Mouse (Mus musculus): ENCODE results near the gene Txnip. TPM values are rescaled to one million over a fixed set of nuclear protein-coding genes. Genes with fewer than 3 reads are reported as not detected.
A peak's percentile ranks its signal among the peaks of the same experiment; 100 is the strongest.

The Txnip gene
- total and polyA plus RNA-seq, 3 experiments: 276 to 515 (median 338) TPM

DNA sequence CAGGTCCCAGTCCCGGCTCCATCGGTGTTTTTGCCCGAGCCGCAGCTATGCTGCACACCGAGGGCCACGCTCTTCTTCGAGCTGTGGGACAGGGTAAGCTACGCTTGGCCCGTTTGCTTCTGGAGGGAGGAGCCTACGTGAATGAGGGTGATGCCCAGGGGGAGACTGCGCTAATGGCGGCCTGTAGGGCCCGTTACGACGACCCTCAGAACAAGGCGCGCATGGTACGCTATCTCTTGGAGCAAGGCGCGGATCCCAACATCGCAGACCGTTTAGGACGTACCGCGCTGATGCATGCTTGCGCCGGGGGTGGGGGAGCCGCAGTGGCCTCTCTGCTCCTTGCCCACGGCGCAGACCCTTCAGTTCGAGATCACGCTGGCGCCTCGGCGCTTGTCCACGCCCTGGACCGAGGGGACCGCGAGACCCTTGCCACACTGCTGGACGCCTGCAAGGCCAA is 39.7 kb downstream of the Txnip start:
- Histone ChIP-seq H3K4me1 (ENCODE audit: control insufficient read depth, insufficient read depth, low read length) (peaks cover 10% of the 10 kb centered on the region), H3K9ac (ENCODE audit: low read depth, low read length) (peak overlapping the region; percentile 61), H3K36me3 (ENCODE audit: control insufficient read depth, insufficient read depth, low read length) (peaks cover 2% of the 10 kb centered on the region; the same call in 1 of the 2 replicates), H3K79me2 (replicated peaks; ENCODE audit: control insufficient read depth, insufficient read depth, low read length) (no peaks in the 10 kb centered on the region), H3K4me3 (peak overlapping the region; percentile 67), H3K27me3 (ENCODE audit: control insufficient read depth, insufficient read depth, low read length) (no peaks in the 10 kb centered on the region), H3K27ac (peak overlapping the region; percentile 70)
- TF ChIP-seq POLR2A (IDR thresholded peaks at IDR 0.05; ENCODE audit: insufficient read depth, low read depth, low read length) (no peak), EP300 (IDR thresholded peaks at IDR 0.05; ENCODE audit: insufficient read depth, low read depth, low read length) (no peak), CTCF (IDR thresholded peaks at IDR 0.05) (no peak)
- intact Hi-C loops (cut with DNase I): no loop called here
- peak; percentile 44 to 65 for DNase-seq
- WGBS: 1% methylated on average over 40 of the region's 40 CpGs

DNA sequence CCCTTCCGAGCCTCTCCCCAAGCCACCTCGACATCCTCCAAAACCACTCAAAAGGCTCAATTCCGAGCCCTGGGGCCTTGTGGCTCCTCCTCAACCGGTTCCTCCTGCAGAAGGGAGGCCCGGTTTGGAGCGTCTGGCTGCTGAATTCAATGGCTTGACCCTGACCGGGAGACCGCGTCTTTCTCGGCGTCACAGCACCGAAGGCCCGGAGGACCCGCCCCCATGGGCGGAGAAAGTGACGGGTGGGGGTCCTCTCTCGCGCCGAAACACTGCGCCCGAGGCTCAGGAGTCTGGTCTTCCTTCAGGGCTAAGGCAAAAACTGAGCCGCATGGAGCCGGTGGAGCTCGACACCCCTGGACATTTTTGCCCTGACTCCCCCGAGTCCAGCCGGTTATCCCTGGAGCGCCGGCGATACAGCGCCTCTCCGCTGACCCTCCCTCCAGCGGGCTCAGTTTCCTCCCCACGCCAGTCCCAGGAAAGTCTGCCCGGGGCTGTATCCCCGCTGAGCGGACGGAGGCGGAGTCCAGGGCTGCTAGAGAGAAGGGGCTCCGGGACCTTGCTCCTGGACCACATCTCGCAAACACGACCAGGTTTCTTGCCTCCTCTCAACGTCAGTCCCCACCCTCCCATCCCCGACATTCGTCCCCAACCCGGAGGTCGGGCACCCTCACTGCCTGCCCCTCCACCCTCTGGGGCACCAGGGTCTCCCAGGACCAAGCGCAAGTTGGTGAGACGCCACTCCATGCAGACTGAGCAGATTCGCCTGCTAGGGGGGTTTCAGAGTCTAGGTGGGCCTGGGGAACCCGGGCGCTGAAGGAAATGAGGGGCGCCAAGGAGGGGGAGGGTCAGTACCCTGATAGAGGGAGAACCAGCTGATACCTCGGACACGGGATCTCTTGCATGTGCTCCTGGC is 40.7 kb downstream of the Txnip start:
- intact Hi-C loops (cut with DNase I): no loop called here
- DNase-seq: peak; percentile 87
- H3K4me3 ChIP-seq: peak overlapping the region; percentile 67
- H3K4me1 ChIP-seq (ENCODE audit: control insufficient read depth, insufficient read depth, low read length): peaks cover 10% of the 10 kb centered on the region
- no peaks in the 10 kb centered on the region for H3K27me3 ChIP-seq (ENCODE audit: control insufficient read depth, insufficient read depth, low read length)
- 11% methylated on average over 54 of the region's 54 CpGs for WGBS
- H3K27ac ChIP-seq: peak overlapping the region; percentile 70
- H3K9ac ChIP-seq (ENCODE audit: low read depth, low read length): peak overlapping the region; percentile 61
- TF ChIP-seq CTCF (IDR thresholded peaks at IDR 0.05): no peak
- peak; percentile 89 for TF ChIP-seq POLR2A (IDR thresholded peaks at IDR 0.05; ENCODE audit: insufficient read depth, low read depth, low read length)
- H3K36me3 ChIP-seq (ENCODE audit: control insufficient read depth, insufficient read depth, low read length): peaks cover 12% of the 10 kb centered on the region
- no peaks in the 10 kb centered on the region for H3K79me2 ChIP-seq (replicated peaks; ENCODE audit: control insufficient read depth, insufficient read depth, low read length)

DNA sequence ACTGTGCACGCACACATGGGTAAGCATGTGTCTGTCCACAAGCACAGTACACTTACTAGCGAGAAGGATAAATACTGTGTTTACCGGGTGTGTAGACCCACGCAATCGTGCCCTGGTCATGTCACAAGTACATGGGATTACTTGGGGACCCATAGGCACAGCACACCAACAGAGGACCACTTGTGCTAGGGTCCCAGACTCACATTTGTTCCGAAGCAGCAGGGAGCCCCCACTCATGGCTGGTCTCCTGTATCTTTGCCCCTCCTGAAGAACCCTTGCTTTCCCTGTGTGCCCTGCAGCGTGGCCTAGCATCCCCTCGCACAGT is 41.3 kb downstream of the Txnip start:
- peaks cover 12% of the 10 kb centered on the region for H3K4me1 ChIP-seq (ENCODE audit: control insufficient read depth, insufficient read depth, low read length)
- intact Hi-C loops (cut with DNase I): no loop called here

DNA sequence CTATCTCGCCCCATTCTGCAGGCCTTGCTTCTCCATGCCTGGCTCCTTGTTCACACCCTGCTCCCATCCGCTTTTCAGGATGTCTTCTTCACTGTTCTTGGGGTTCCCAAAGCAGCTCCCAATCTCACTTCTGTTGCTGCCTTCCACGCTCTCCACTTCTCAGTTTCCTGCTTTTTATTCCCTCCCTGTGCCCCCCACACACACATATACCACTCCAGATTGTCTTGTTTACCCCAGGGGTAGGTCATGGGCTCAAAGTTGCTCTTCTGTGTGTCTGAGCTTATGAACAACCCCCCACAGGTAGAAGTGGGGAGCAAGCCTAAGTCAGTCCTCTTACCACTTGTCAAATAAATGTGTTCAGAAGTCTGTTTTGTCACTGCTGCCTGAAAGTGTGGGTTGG is 41.7 kb downstream of the Txnip start:
- Histone ChIP-seq H3K79me2 (replicated peaks; ENCODE audit: control insufficient read depth, insufficient read depth, low read length) (peaks cover 2% of the 10 kb centered on the region), H3K4me3 (no peak overlapping the region), H3K36me3 (ENCODE audit: control insufficient read depth, insufficient read depth, low read length) (peaks cover 16% of the 10 kb centered on the region), H3K27ac (no peak overlapping the region), H3K27me3 (ENCODE audit: control insufficient read depth, insufficient read depth, low read length) (no peaks in the 10 kb centered on the region), H3K9ac (ENCODE audit: low read depth, low read length) (no peak overlapping the region), H3K4me1 (ENCODE audit: control insufficient read depth, insufficient read depth, low read length) (peaks cover 13% of the 10 kb centered on the region)
- no peak for DNase-seq
- TF ChIP-seq POLR2A (IDR thresholded peaks at IDR 0.05; ENCODE audit: insufficient read depth, low read depth, low read length) (no peak), CTCF (IDR thresholded peaks at IDR 0.05) (no peak), EP300 (IDR thresholded peaks at IDR 0.05; ENCODE audit: insufficient read depth, low read depth, low read length) (no peak)
- intact Hi-C loops (cut with DNase I): no loop called here
- WGBS: 97% methylated on average over 3 of the region's 3 CpGs

More for the DNA sequence above, 41.3 kb downstream of the Txnip start:
- Histone ChIP-seq H3K9ac (ENCODE audit: low read depth, low read length) (no peak overlapping the region), H3K27ac (no peak overlapping the region; the same call in 1 of the 2 replicates), H3K79me2 (replicated peaks; ENCODE audit: control insufficient read depth, insufficient read depth, low read length) (peaks cover 2% of the 10 kb centered on the region), H3K4me3 (no peak overlapping the region), H3K36me3 (ENCODE audit: control insufficient read depth, insufficient read depth, low read length) (peaks cover 15% of the 10 kb centered on the region), H3K27me3 (ENCODE audit: control insufficient read depth, insufficient read depth, low read length) (no peaks in the 10 kb centered on the region)
- no peak for DNase-seq
- 84% methylated on average over 8 of the region's 8 CpGs for WGBS
- no peak for TF ChIP-seq EP300 (IDR thresholded peaks at IDR 0.05; ENCODE audit: insufficient read depth, low read depth, low read length)
- no peak for TF ChIP-seq POLR2A (IDR thresholded peaks at IDR 0.05; ENCODE audit: insufficient read depth, low read depth, low read length)
- TF ChIP-seq CTCF (IDR thresholded peaks at IDR 0.05): no peak

DNA sequence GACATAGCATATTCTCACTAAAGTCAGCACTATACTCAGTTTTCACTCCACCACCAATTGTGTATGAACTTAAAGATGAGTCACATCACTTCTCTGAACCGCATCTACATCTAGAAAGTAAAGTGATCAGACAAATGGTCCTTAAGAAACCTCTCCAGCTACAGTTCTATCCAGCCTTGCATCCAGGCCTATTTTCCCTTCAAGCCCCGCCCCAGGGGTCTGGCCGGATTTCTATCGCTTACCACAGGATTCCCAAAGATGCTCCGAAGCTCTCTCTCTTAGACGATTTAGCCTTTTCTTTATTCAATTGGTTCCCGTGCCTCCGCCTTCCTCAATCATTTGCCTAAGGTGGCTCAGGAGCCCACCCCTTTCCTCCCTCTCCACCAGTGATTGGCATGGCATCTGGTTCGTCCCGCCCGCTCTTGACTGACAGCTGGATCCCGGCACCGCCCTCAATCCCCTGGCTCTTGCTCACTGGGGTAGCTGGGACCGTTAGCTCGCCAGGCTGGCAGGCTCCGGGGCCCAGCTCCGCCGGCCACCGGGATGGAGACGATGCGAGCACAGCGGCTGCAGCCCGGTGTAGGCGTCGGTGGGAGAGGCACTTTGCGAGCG is 43.0 kb downstream of the Txnip start, which contains the start of gene Lix1l:
TSS of gene Lix1l (plus strand) at position 511 of the 612 bp plus-strand sequence.
- DNase-seq: peak; percentile 94 to 96
- Histone ChIP-seq H3K27me3 (ENCODE audit: control insufficient read depth, insufficient read depth, low read length) (no peaks in the 10 kb centered on the region), H3K4me3 (peak within 1 kb of the TSS; percentile 91), H3K9ac (ENCODE audit: low read depth, low read length) (peak within 1 kb of the TSS; percentile 87), H3K36me3 (ENCODE audit: control insufficient read depth, insufficient read depth, low read length) (peaks cover 19% of the 10 kb centered on the region), H3K4me1 (ENCODE audit: control insufficient read depth, insufficient read depth, low read length) (peaks cover 16% of the 10 kb centered on the region), H3K79me2 (replicated peaks; ENCODE audit: control insufficient read depth, insufficient read depth, low read length) (peaks cover 4% of the 10 kb centered on the region), H3K27ac (peak within 1 kb of the TSS; percentile 94)
- intact Hi-C loops (cut with DNase I): no loop called here
- TF ChIP-seq POLR2A (IDR thresholded peaks at IDR 0.05; ENCODE audit: insufficient read depth, low read depth, low read length) (peak; percentile 74), EP300 (IDR thresholded peaks at IDR 0.05; ENCODE audit: insufficient read depth, low read depth, low read length) (peak; percentile 74), CTCF (IDR thresholded peaks at IDR 0.05) (no peak)
- under 1% methylated on average over 24 of the region's 27 CpGs for WGBS
